Mouse (Mus musculus) brain, embryonic 14.5 days (tissue): ENCODE data around the gene Ociad1.

Experiments
- CTCF ChIP-seq: fragments of 200-500 bp; IDR thresholded peaks from 2 replicates; pipeline ENCODE4 v1.5.1; 2012; ENCODE audit warnings: inconsistent platforms, mild to moderate bottlenecking, moderate library complexity, borderline replicate concordance; ENCODE audit not compliant: insufficient read depth, insufficient read length; ENCODE audit errors: extremely low read depth
- POLR2A ChIP-seq: fragments of 200-500 bp; IDR thresholded peaks from 2 replicates; pipeline ENCODE4 v1.6.1; 2012; ENCODE audit warnings: mild to moderate bottlenecking, inconsistent platforms, borderline replicate concordance; ENCODE audit not compliant: poor library complexity, insufficient read depth, insufficient read length, severe bottlenecking; ENCODE audit errors: extremely low read depth

DNA sequence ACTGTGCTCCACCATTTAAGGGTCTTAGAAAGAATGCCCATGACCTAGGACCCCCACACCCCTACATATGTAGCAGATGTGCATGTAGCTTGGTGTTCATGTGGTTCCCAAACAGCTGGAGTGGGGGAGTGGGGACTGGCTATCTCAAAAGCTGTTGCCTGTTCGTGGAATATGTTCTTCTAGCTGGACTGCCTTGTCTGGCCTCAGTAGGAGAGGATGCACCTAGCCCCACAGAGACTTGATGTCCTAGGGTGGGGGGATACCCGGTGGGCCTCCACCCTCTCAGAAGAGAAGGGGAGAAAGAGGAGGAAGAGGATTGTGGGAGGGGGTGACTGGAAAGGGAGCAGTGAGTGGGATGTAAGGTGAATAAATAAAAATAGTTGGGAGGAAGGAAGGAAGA, 17.6 kb upstream of the Ociad1 start:
- TF ChIP-seq CTCF, result no peak
- no peak for TF ChIP-seq POLR2A
